Mouse (Mus musculus): ENCODE results near the gene Ndrg2. TPM values are rescaled to one million over a fixed set of nuclear protein-coding genes. Genes with fewer than 3 reads are reported as not detected.
"Not testable (repeated sequence)": the region's sequence is repeated elsewhere in the genome, so short reads cannot be mapped to it uniquely, and the experiment has no call there.

The Ndrg2 gene
- polyA plus RNA-seq, 1 experiment from 2014 or later, result 7.5 TPM

DNA sequence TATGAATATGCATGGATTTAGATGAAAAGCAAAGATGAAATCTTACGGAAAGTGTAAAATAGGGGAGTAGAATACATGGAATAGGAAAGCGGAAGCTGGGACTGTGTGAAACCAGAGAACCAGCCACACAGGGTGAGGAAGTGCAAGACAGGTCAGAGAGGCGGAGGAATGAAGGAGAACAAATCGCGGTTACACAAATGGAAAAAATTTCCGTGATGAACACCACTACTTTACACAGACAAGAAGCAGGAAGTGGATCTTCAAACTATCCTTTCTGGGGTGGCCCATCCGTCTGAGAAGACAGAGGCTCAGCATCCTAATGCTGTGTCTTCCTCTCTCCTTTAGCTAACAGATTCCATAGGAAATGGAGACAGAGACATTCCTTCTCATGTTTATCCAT is 58.7 kb downstream of the Ndrg2 start:
- DNase-seq (ENCODE audit: low spot score, missing footprints); H3K4me1 ChIP-seq (ENCODE audit: control insufficient read depth, insufficient read depth, low read length); H3K9ac ChIP-seq (ENCODE audit: low read length); H3K27ac ChIP-seq (ENCODE audit: low read depth, low read length); H3K9me3 ChIP-seq (ENCODE audit: control insufficient read depth, low read length); H3K4me3 ChIP-seq (ENCODE audit: low read depth, low read length); H3K27me3 ChIP-seq (ENCODE audit: control insufficient read depth, insufficient read depth, low read length); ATAC-seq (ENCODE audit: low FRiP score); H3K4me2 ChIP-seq; H3K36me3 ChIP-seq (ENCODE audit: control insufficient read depth, insufficient read depth, low read length): not testable (repeated sequence)
- 84% methylated on average over 7 of the region's 7 CpGs for WGBS

Other genes with a start within 250 kb of the Ndrg2 start
- gene Gm17079, start 218.7 kb downstream of the Ndrg2 start, polyA plus RNA-seq (2014; fragmentation: Nextera tagmentation; extraction: Ambion mirVana), result not detected in 2 replicates
- not detected in 2 replicates for gene Gm5800, start 197.0 kb downstream of the Ndrg2 start, polyA plus RNA-seq (2014; fragmentation: Nextera tagmentation; extraction: Ambion mirVana)
- not detected in 2 replicates for gene Ang4, start 140.6 kb downstream of the Ndrg2 start, polyA plus RNA-seq (2014; fragmentation: Nextera tagmentation; extraction: Ambion mirVana)
- gene AY358078, start 114.1 kb downstream of the Ndrg2 start, polyA plus RNA-seq (2014; fragmentation: Nextera tagmentation; extraction: Ambion mirVana), result not detected in 2 replicates
- not detected in 2 replicates for gene Ear6, start 60.5 kb downstream of the Ndrg2 start, polyA plus RNA-seq (2014; fragmentation: Nextera tagmentation; extraction: Ambion mirVana)
- gene Mettl17, start 29.3 kb downstream of the Ndrg2 start, polyA plus RNA-seq (2014; fragmentation: Nextera tagmentation; extraction: Ambion mirVana), result 49.6 and 52.4 TPM in 2 replicates
- gene Slc39a2, start 21.3 kb downstream of the Ndrg2 start, polyA plus RNA-seq (2014; fragmentation: Nextera tagmentation; extraction: Ambion mirVana), result 0.40 and 0.41 TPM in 2 replicates
- gene Tppp2, start 4.3 kb upstream of the Ndrg2 start, polyA plus RNA-seq (2014; fragmentation: Nextera tagmentation; extraction: Ambion mirVana), result not detected in 2 replicates
- gene Rnase13, start 8.6 kb upstream of the Ndrg2 start, polyA plus RNA-seq (2014; fragmentation: Nextera tagmentation; extraction: Ambion mirVana), result not detected in 2 replicates
- 50.4 and 52.8 TPM in 2 replicates for gene Arhgef40, start 70.6 kb upstream of the Ndrg2 start, polyA plus RNA-seq (2014; fragmentation: Nextera tagmentation; extraction: Ambion mirVana)
- 1.0 and 1.5 TPM in 2 replicates for gene Tmem253, start 101.5 kb upstream of the Ndrg2 start, polyA plus RNA-seq (2014; fragmentation: Nextera tagmentation; extraction: Ambion mirVana)
- gene Zfp219, start 106.6 kb upstream of the Ndrg2 start, polyA plus RNA-seq (2014; fragmentation: Nextera tagmentation; extraction: Ambion mirVana), result 91.9 and 110 TPM in 2 replicates
- not detected in 2 replicates for gene Olfr221, start 128.3 kb upstream of the Ndrg2 start, polyA plus RNA-seq (2014; fragmentation: Nextera tagmentation; extraction: Ambion mirVana)
- 1,011 and 1,046 TPM in 2 replicates for gene Hnrnpc, start 189.9 kb upstream of the Ndrg2 start, polyA plus RNA-seq (2014; fragmentation: Nextera tagmentation; extraction: Ambion mirVana)
- gene Rpgrip1, start 196.5 kb upstream of the Ndrg2 start, polyA plus RNA-seq (2014; fragmentation: Nextera tagmentation; extraction: Ambion mirVana), result 92.3 and 105 TPM in 2 replicates